Mouse (Mus musculus): ENCODE measurements around the gene Cdr1.

The Cdr1 gene

GRCm38 (mm10) chrX:61185458-61185857 is at the start of gene Cdr1:
Gene Cdr1, minus strand, starts transcription at chrX:61185558.
- no peak for DNase-seq

- DNase-seq: no peak
These were observed 511 bp upstream of the Cdr1 start for GRCm38 (mm10) chrX:61185869-61186268.

- DNase-seq: peak; percentile 39
These were observed 18.8 kb downstream of the Cdr1 start for GRCm38 (mm10) chrX:61166519-61166918.

GRCm38 (mm10) chrX:61161249-61161648 is 24.1 kb downstream of the Cdr1 start:
- no peak for DNase-seq

GRCm38 (mm10) chrX:61154657-61155256 is 30.6 kb downstream of the Cdr1 start:
- DNase-seq: no peak

GRCm38 (mm10) chrX:61154246-61154645 is 31.1 kb downstream of the Cdr1 start:
- no peak for DNase-seq

- DNase-seq: no peak
These were observed 38.8 kb downstream of the Cdr1 start for GRCm38 (mm10) chrX:61146569-61146968.

GRCm38 (mm10) chrX:61145416-61145815 is 39.9 kb downstream of the Cdr1 start:
- DNase-seq: no peak

GRCm38 (mm10) chrX:61134592-61134991 is 50.8 kb downstream of the Cdr1 start:
- DNase-seq: no peak

Data from cerebellum, adult 8-10 months (tissue).